Mouse (Mus musculus): Measurements from ENCODE around the gene Ppp4r4. TPM values are rescaled to one million over a fixed set of nuclear protein-coding genes. Genes with fewer than 3 reads are reported as not detected.
"Not testable (repeated sequence)": the region's sequence is repeated elsewhere in the genome, so short reads cannot be mapped to it uniquely, and the experiment has no call there.

Ppp4r4 gene
- polyA plus RNA-seq, 1 experiment = 0.12 TPM

DNA sequence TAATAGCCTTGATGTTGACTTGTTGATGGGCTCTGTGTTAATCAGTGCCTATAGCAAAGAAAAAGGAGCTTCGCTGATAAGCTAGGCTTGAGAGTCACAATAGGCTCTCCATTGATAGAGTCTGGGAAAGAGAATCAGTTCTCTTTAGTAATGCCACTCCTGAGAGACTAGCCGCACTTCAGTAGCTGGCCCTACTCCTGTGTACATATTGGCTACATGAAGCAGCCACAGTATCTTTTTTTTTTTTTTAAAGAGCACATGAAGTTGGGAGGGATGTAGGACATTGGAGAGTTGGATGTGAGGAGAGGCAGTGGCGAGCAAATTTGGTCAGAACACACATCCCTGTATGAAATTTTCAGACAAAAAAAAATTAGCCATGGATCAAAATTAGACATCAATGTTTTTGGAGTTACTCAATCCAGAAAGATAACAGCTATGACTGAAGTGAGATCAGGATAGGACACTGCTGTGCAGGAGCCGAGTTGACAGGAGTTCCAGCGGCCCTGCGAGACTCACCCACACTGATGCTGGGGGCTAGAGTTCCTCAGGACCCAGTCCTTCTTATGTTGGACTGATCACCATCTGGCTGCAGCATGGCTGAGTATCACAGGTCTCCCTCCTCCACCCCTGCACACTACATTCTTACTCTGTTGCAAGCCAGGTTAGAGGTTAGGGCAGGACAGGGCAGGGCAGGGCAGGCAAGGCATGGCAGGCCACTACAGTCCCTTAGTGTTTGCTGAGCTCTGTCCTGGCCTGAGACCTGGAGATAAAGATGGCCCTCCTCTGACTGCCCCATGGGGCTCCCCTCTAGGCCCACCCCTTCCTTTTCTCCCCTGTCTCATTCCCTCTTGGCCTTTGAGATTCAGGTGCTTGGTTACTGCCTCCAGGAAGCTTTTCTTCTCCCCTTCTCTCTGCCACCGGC lies 123.3 kb downstream of the Ppp4r4 start:
- WGBS = 90% methylated on average over 7 of the region's 7 CpGs

DNA sequence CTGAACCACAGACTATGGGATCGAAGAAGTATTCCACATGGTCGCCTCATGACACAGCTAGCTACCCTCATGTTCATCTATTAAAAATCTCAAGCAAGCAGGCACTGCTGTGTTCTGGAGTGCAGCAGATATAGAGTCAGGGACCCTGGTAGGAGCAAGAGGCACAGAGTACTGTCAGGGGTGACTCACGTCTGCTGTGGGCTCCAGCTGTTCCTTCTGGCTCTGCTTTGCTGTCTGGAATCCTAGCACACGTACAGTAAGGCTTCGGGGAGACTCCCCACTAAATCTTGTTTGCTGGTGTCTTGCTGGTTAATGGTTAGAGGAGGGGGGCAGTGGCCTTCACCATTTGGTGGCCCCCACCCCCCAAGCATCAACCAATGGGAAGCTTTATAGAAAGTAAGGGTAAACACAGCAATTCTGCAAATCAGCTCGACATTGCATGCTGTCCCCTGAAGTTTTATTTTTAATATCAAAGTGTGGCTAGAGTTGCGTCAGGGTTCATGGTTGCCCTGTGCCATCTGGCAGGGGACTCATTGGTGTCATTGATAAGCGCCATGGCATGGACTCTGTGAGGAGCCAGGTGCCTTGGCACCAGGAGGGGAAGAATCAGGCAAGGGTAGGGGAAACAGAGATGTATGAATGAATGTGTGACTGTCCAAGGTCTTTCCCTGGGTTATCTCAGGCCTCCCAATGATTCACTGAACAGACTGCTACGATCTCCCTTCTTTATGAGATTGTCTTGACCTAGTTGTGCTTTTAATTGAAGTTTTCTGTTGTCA lies 125.0 kb downstream of the Ppp4r4 start, which contains the start of gene Serpina6:
Gene Serpina6, minus strand, starts transcription at position 365 of the 779 bp plus-strand sequence.
- no peak within 1 kb of the TSS for H3K27ac ChIP-seq (ENCODE audit: control insufficient read depth, insufficient read depth, low read length)
- H3K4me3 ChIP-seq (ENCODE audit: control insufficient read depth, insufficient read depth, low read length) = no peak within 1 kb of the TSS
- WGBS = 87% methylated on average over 9 of the region's 9 CpGs
- DNase-seq = no peak
- TF ChIP-seq POLR2A (IDR thresholded peaks at IDR 0.05; ENCODE audit: control insufficient read depth, extremely low read depth, insufficient read depth, low read length, poor library complexity) (no peak), CTCF (IDR thresholded peaks at IDR 0.05; ENCODE audit: borderline replicate concordance, control insufficient read depth, extremely low read depth, insufficient read depth, low read length, poor library complexity) (no peak)
- no peaks in the 10 kb centered on the region for H3K36me3 ChIP-seq (ENCODE audit: control insufficient read depth, insufficient read depth, low read length)
- H3K4me1 ChIP-seq (replicated peaks; ENCODE audit: control insufficient read depth, insufficient read depth, low read length) = no peaks in the 10 kb centered on the region
- no peaks in the 10 kb centered on the region for H3K27me3 ChIP-seq (ENCODE audit: control insufficient read depth, insufficient read depth, low read length)

More for the DNA sequence above, 123.3 kb downstream of the Ppp4r4 start:
- no peak for DNase-seq
- Histone ChIP-seq H3K27me3 (ENCODE audit: control insufficient read depth, insufficient read depth, low read length) (no peaks in the 10 kb centered on the region), H3K36me3 (ENCODE audit: control insufficient read depth, insufficient read depth, low read length) (no peaks in the 10 kb centered on the region), H3K4me1 (replicated peaks; ENCODE audit: control insufficient read depth, insufficient read depth, low read length) (no peaks in the 10 kb centered on the region), H3K27ac (ENCODE audit: control insufficient read depth, insufficient read depth, low read length) (no peak overlapping the region), H3K4me3 (ENCODE audit: control insufficient read depth, insufficient read depth, low read length) (no peak overlapping the region)
- TF ChIP-seq CTCF (IDR thresholded peaks at IDR 0.05; ENCODE audit: borderline replicate concordance, control insufficient read depth, extremely low read depth, insufficient read depth, low read length, poor library complexity) (no peak), POLR2A (IDR thresholded peaks at IDR 0.05; ENCODE audit: control insufficient read depth, extremely low read depth, insufficient read depth, low read length, poor library complexity) (no peak)

DNA sequence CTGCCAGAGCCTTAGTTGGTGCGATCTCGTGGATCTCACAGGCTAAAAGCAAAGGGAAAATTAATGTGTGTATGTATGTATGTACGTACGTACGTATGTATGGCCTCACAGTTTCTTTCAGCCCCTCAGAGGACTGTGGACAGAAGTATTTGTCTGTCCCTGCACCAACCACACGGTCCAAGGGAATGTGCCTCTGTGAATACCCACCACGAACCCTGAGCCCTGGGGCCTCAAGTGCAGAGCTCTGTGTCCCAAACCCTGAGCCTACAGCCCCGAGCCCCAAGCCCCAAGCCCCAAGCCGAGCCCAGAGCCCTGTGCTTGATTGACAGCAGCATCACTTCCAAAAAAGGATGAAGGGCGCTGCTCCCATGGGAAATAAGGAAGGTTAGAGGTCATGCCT lies 125.9 kb downstream of the Ppp4r4 start:
- TF ChIP-seq CTCF (IDR thresholded peaks at IDR 0.05; ENCODE audit: borderline replicate concordance, control insufficient read depth, extremely low read depth, insufficient read depth, low read length, poor library complexity) (no peak), POLR2A (IDR thresholded peaks at IDR 0.05; ENCODE audit: control insufficient read depth, extremely low read depth, insufficient read depth, low read length, poor library complexity) (no peak)
- Histone ChIP-seq H3K4me3 (ENCODE audit: control insufficient read depth, insufficient read depth, low read length) (no peak overlapping the region), H3K4me1 (replicated peaks; ENCODE audit: control insufficient read depth, insufficient read depth, low read length) (no peaks in the 10 kb centered on the region), H3K36me3 (ENCODE audit: control insufficient read depth, insufficient read depth, low read length) (no peaks in the 10 kb centered on the region), H3K27me3 (ENCODE audit: control insufficient read depth, insufficient read depth, low read length) (no peaks in the 10 kb centered on the region), H3K27ac (ENCODE audit: control insufficient read depth, insufficient read depth, low read length) (no peak overlapping the region)
- DNase-seq = no peak
- WGBS = 88% methylated on average over 10 of the region's 10 CpGs

DNA sequence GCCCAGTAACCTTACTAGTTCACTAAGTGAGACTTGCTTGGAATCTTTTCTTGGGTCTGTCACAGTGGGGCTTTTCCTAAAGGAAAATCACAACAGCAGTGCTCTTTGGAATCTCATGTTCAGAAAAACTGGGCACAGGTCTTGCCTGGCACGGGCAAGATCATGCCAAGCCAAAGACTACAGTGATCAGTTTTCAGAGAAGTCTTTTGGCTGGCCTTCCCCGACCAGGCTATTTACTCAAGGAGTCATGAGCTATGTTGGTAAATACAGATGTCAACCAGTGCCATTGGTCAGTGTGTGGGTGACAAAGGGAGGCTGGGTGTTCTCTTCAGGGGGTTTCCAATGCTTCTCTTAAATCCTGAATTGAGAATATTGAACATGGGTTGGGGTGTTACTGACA lies 127.1 kb downstream of the Ppp4r4 start:
- no peaks in the 10 kb centered on the region for H3K36me3 ChIP-seq (ENCODE audit: control insufficient read depth, insufficient read depth, low read length)
- H3K4me3 ChIP-seq (ENCODE audit: control insufficient read depth, insufficient read depth, low read length) = no peak overlapping the region
- no peak overlapping the region for H3K27ac ChIP-seq (ENCODE audit: control insufficient read depth, insufficient read depth, low read length)
- 89% methylated on average over 2 of the region's 2 CpGs for WGBS
- no peak for DNase-seq
- no peaks in the 10 kb centered on the region for H3K4me1 ChIP-seq (replicated peaks; ENCODE audit: control insufficient read depth, insufficient read depth, low read length)
- TF ChIP-seq POLR2A (IDR thresholded peaks at IDR 0.05; ENCODE audit: control insufficient read depth, extremely low read depth, insufficient read depth, low read length, poor library complexity) = no peak
- H3K27me3 ChIP-seq (ENCODE audit: control insufficient read depth, insufficient read depth, low read length) = no peaks in the 10 kb centered on the region

DNA sequence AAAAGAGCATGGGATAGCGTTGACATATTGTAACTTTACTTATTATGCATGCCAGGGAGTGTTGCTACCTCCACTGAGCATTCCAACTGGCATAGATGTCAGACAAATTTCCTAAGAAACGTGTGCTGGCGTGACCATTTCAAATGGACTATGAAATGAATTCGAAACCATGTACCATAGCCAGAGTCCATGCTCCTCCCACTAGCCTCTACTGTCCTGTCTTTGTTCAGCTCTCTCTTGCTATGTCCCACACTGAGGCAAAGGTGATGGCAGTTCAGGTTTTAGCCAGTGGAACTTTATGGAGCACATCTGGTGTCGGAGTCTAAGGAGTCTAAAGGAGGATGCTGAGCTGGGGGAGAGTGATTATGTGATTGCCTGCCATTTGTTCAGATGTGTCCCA lies 128.0 kb downstream of the Ppp4r4 start:
- TF ChIP-seq POLR2A (IDR thresholded peaks at IDR 0.05; ENCODE audit: control insufficient read depth, extremely low read depth, insufficient read depth, low read length, poor library complexity) (no peak), CTCF (IDR thresholded peaks at IDR 0.05; ENCODE audit: borderline replicate concordance, control insufficient read depth, extremely low read depth, insufficient read depth, low read length, poor library complexity) (no peak)
- 87% methylated on average over 5 of the region's 5 CpGs for WGBS

DNA sequence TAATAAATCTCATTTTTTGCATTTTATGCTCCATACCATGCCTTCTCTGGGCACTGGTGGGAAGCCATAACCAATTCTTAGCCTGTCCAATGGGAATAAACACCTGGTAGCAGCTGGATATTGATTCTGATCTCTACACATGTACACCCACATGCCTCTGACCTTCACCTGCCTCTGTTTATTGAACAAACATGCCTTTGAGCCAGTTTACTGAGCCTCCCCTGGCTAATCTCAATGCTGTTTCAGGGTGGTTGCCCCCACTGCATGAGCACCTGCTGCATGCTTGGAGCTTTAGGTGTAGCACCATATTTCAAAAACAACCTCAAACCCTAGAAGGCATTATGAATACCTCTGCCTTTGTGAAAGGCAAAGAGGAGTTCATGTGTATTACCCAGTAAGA lies 130.0 kb downstream of the Ppp4r4 start:
- H3K4me3 ChIP-seq (ENCODE audit: control insufficient read depth, insufficient read depth, low read length); H3K36me3 ChIP-seq (ENCODE audit: control insufficient read depth, insufficient read depth, low read length); DNase-seq; H3K4me1 ChIP-seq (replicated peaks; ENCODE audit: control insufficient read depth, insufficient read depth, low read length); H3K27me3 ChIP-seq (ENCODE audit: control insufficient read depth, insufficient read depth, low read length); H3K27ac ChIP-seq (ENCODE audit: control insufficient read depth, insufficient read depth, low read length): not testable (repeated sequence)

More for the DNA sequence above, 128.0 kb downstream of the Ppp4r4 start:
- no peaks in the 10 kb centered on the region for H3K36me3 ChIP-seq (ENCODE audit: control insufficient read depth, insufficient read depth, low read length)
- no peaks in the 10 kb centered on the region for H3K27me3 ChIP-seq (ENCODE audit: control insufficient read depth, insufficient read depth, low read length)
- DNase-seq = no peak
- H3K4me1 ChIP-seq (replicated peaks; ENCODE audit: control insufficient read depth, insufficient read depth, low read length) = no peaks in the 10 kb centered on the region
- H3K4me3 ChIP-seq (ENCODE audit: control insufficient read depth, insufficient read depth, low read length) = no peak overlapping the region
- H3K27ac ChIP-seq (ENCODE audit: control insufficient read depth, insufficient read depth, low read length) = no peak overlapping the region

Other genes starting within 250 kb of the Ppp4r4 start
- gene Fam181a, start 221.3 kb upstream of the Ppp4r4 start, polyA plus RNA-seq (2012; rRNA removed) = not detected in 2 replicates
- gene Asb2, start 176.3 kb upstream of the Ppp4r4 start, polyA plus RNA-seq (2012; rRNA removed) = 31.8 and 64.7 TPM in 2 replicates
- 1.4 and 2.0 TPM in 2 replicates for gene Otub2, start 143.6 kb upstream of the Ppp4r4 start, polyA plus RNA-seq (2012; rRNA removed)
- gene 9330161L09Rik, start 124.5 kb upstream of the Ppp4r4 start, polyA plus RNA-seq (2012; rRNA removed) = 1.7 and 2.1 TPM in 2 replicates
- 50.8 and 54.8 TPM in 2 replicates for gene Ddx24, start 106.5 kb upstream of the Ppp4r4 start, polyA plus RNA-seq (2012; rRNA removed)
- gene Ifi27, start 98.1 kb upstream of the Ppp4r4 start, polyA plus RNA-seq (2012; rRNA removed) = 457 and 540 TPM in 2 replicates
- gene Ifi27l2a, start 88.6 kb upstream of the Ppp4r4 start, polyA plus RNA-seq (2012; rRNA removed) = 1,465 and 2,132 TPM in 2 replicates
- gene Ifi27l2b, start 75.1 kb upstream of the Ppp4r4 start, polyA plus RNA-seq (2012; rRNA removed) = 0.62 and 1.1 TPM in 2 replicates
- 0.19 and 0.43 TPM in 2 replicates for gene Serpina10, start 99.2 kb downstream of the Ppp4r4 start, polyA plus RNA-seq (2012; rRNA removed)
- gene Serpina6, start 124.9 kb downstream of the Ppp4r4 start, polyA plus RNA-seq (2012; rRNA removed) = 0.24 TPM in 1 of 2 replicates, not detected in the other
- not detected in 2 replicates for gene Serpina16, start 143.9 kb downstream of the Ppp4r4 start, polyA plus RNA-seq (2012; rRNA removed)
- gene Serpina1f, start 163.2 kb downstream of the Ppp4r4 start, polyA plus RNA-seq (2012; rRNA removed) = 0.08 TPM in 1 of 2 replicates, not detected in the other
- 0.13 and 10.8 TPM in 2 replicates for gene Serpina1d, start 241.3 kb downstream of the Ppp4r4 start, polyA plus RNA-seq (2012; rRNA removed)

Measured in thymus, adult 2 months (tissue).